14 mouse cellular contexts compared by ENCODE assay signal in genomic region chr3:87401321-87401720, GRCm38 (mm10). TPM values are rescaled to one million over a fixed set of nuclear protein-coding genes. Genes with fewer than 3 reads are reported as not detected.
DNase-seq lines count a peak whose midpoint lies in the region; ATAC-seq and TF ChIP-seq lines count a peak whose summit lies in the region.
"Had no signal": no experiment of that assay in that cellular context is flagged by ENCODE, and none has a peak within 500 bp of the region (broad histone marks: within the 10 kb centered on the region; RNA-seq: fewer than 3 reads in every experiment).

No protein-coding gene starts in this region.

- no peak overlapping the region for H3K27ac ChIP-seq in kidney, embryonic 15.5 days
- H3K27ac ChIP-seq in bone marrow, adult 2 months (ENCODE audit: control insufficient read depth, insufficient read depth, low read depth, low read length, poor library complexity) = peak overlapping the region; percentile 53; the same call in 1 of the 2 replicates
- no peak overlapping the region for H3K27ac ChIP-seq in midbrain, embryonic 13.5 days
- H3K27ac ChIP-seq: heart, embryonic 15.5 days; liver, embryonic 14.5 days had no signal

- no peak for DNase-seq in kidney, postnatal 36 days
- peak; percentile 93 for DNase-seq in splenic B cell, adult 2 months (ENCODE audit: low read depth, low spot score)
- DNase-seq in heart, postnatal 4 days = no peak
- no peak for DNase-seq in right cerebral cortex, postnatal 36 days (ENCODE audit: low spot score in 2 of 2)
- DNase-seq: cerebellum, adult 8-10 months had no signal

- no peaks in the 10 kb centered on the region for H3K4me1 ChIP-seq in kidney, embryonic 15.5 days
- H3K4me1 ChIP-seq in bone marrow, adult 2 months (ENCODE audit: control insufficient read depth, insufficient read depth, low read length) = no peaks in the 10 kb centered on the region; the same call in 1 of the 2 replicates
- H3K4me1 ChIP-seq in midbrain, embryonic 13.5 days (replicated peaks) = no peaks in the 10 kb centered on the region
- H3K4me1 ChIP-seq: heart, embryonic 15.5 days had no signal

- H3K4me2 ChIP-seq in kidney, embryonic 15.5 days = no peak overlapping the region
- no peak overlapping the region for H3K4me2 ChIP-seq in midbrain, embryonic 13.5 days (replicated peaks)
- H3K4me2 ChIP-seq: heart, embryonic 15.5 days had no signal

- TF ChIP-seq POLR2A in bone marrow, adult 2 months (IDR thresholded peaks at IDR 0.05; ENCODE audit: borderline replicate concordance, control insufficient read depth, low read depth, low read length) = no peak

- no peak overlapping the region for H3K9ac ChIP-seq in kidney, embryonic 15.5 days
- H3K9ac ChIP-seq in midbrain, embryonic 13.5 days (replicated peaks) = no peak overlapping the region
- H3K9ac ChIP-seq: heart, embryonic 15.5 days; liver, embryonic 14.5 days had no signal

- ATAC-seq in kidney, embryonic 15.5 days (replicated peaks; ENCODE audit: low FRiP score) = peak; percentile 40; the same call in 1 of the 2 replicates
- peak; percentile 96 for ATAC-seq in megakaryocyte, adult 5-6 weeks (ENCODE audit: poor library complexity, severe bottlenecking)
- ATAC-seq in midbrain, embryonic 13.5 days = no peak

- no peaks in the 10 kb centered on the region for H3K9me3 ChIP-seq in kidney, embryonic 15.5 days (replicated peaks)
- H3K9me3 ChIP-seq in midbrain, embryonic 13.5 days = no peaks in the 10 kb centered on the region
- H3K9me3 ChIP-seq: heart, embryonic 15.5 days had no signal

- H3K27me3 ChIP-seq in kidney, embryonic 15.5 days = no peaks in the 10 kb centered on the region
- H3K27me3 ChIP-seq in splenic B cell, adult 2 months (ENCODE audit: control insufficient read depth, insufficient read depth, low read length, poor library complexity, severe bottlenecking) = no peaks in the 10 kb centered on the region
- no peaks in the 10 kb centered on the region for H3K27me3 ChIP-seq in midbrain, embryonic 13.5 days
- H3K27me3 ChIP-seq: heart, embryonic 15.5 days had no signal

- 46% methylated on average over 5 of the region's 5 CpGs for WGBS in kidney, embryonic 15.5 days
- under 1% methylated on average over 5 of the region's 5 CpGs for WGBS in bone marrow, adult 2 months
- 74% methylated on average over 5 of the region's 5 CpGs for WGBS in midbrain, embryonic 13.5 days

- no peak for TF ChIP-seq CTCF in bone marrow, adult 2 months (IDR thresholded peaks at IDR 0.05; ENCODE audit: control insufficient read depth, insufficient read depth, low read length)

- H3K4me3 ChIP-seq in kidney, embryonic 15.5 days (replicated peaks) = no peak overlapping the region
- H3K4me3 ChIP-seq in bone marrow, adult 2 months (replicated peaks; ENCODE audit: control insufficient read depth, low read depth, low read length) = no peak overlapping the region
- H3K4me3 ChIP-seq in midbrain, embryonic 13.5 days (replicated peaks) = no peak overlapping the region
- H3K4me3 ChIP-seq: heart, embryonic 15.5 days had no signal

- H3K36me3 ChIP-seq in kidney, embryonic 15.5 days = no peaks in the 10 kb centered on the region
- H3K36me3 ChIP-seq in splenic B cell, adult 2 months (ENCODE audit: control insufficient read depth, insufficient read depth, low read length, poor library complexity, severe bottlenecking) = no peaks in the 10 kb centered on the region; the same call in 1 of the 2 replicates
- H3K36me3 ChIP-seq in midbrain, embryonic 13.5 days = no peaks in the 10 kb centered on the region
- H3K36me3 ChIP-seq: heart, embryonic 15.5 days had no signal

RNA-seq across cellular contexts. Expression of gene Fcrl1, which starts 25.1 kb away (rescaled TPM):
- 0.36 and 0.66 TPM in 2 replicates for polyA plus RNA-seq in kidney, embryonic 15.5 days (2015; fragmentation: Nextera tagmentation; extraction: Ambion mirVana)
- 7.1 and 14.9 TPM in 2 replicates for polyA plus RNA-seq in bone marrow, adult 2 months (2011; ENCODE audit: insufficient read depth, insufficient read length, low replicate concordance, missing spikeins)
- 4.0 and 5.8 TPM in 2 replicates for total RNA-seq in megakaryocyte, adult 5-6 weeks (2015)
- 2.9 and 3.6 TPM in 2 replicates for total RNA-seq in megakaryocyte, adult 5-6 weeks (2017)
- not detected for total RNA-seq in heart, postnatal 4 days (2021)
- polyA plus RNA-seq in midbrain, embryonic 13.5 days (2015; fragmentation: Nextera tagmentation; extraction: Ambion mirVana) = 0.09 TPM in 1 of 2 replicates, not detected in the other
- polyA plus RNA-seq: C2C12 had no signal

RNA-seq across cellular contexts. Expression of gene Fcrl5, which starts 34.3 kb away (rescaled TPM):
- not detected in 2 replicates for polyA plus RNA-seq in kidney, embryonic 15.5 days (2015; fragmentation: Nextera tagmentation; extraction: Ambion mirVana)
- polyA plus RNA-seq in bone marrow, adult 2 months (2011; ENCODE audit: insufficient read depth, insufficient read length, low replicate concordance, missing spikeins) = not detected in 2 replicates
- total RNA-seq in megakaryocyte, adult 5-6 weeks (2015) = not detected in 2 replicates
- not detected in 2 replicates for total RNA-seq in megakaryocyte, adult 5-6 weeks (2017)
- not detected for total RNA-seq in heart, postnatal 4 days (2021)
- not detected in 2 replicates for polyA plus RNA-seq in midbrain, embryonic 13.5 days (2015; fragmentation: Nextera tagmentation; extraction: Ambion mirVana)
- total RNA-seq: adrenal gland, postnatal 36 days had no signal
- polyA plus RNA-seq: C2C12; heart, embryonic 15.5 days; liver, embryonic 14.5 days had no signal

RNA-seq across cellular contexts. Expression of gene Cd5l, which starts 43.6 kb away (rescaled TPM):
- polyA plus RNA-seq in kidney, embryonic 15.5 days (2015; fragmentation: Nextera tagmentation; extraction: Ambion mirVana) = 0.68 and 0.80 TPM in 2 replicates
- 18.0 and 19.2 TPM in 2 replicates for polyA plus RNA-seq in bone marrow, adult 2 months (2011; ENCODE audit: insufficient read depth, insufficient read length, low replicate concordance, missing spikeins)
- total RNA-seq in megakaryocyte, adult 5-6 weeks (2015) = 0.62 TPM in 1 of 2 replicates, not detected in the other
- total RNA-seq in megakaryocyte, adult 5-6 weeks (2017) = 0.70 and 1.7 TPM in 2 replicates
- under 1 TPM in 1 of 2 experiments, not detected in 1; 0.14 TPM for total RNA-seq in heart, postnatal 4 days (2021)
- not detected in 2 replicates for polyA plus RNA-seq in midbrain, embryonic 13.5 days (2015; fragmentation: Nextera tagmentation; extraction: Ambion mirVana)
- total RNA-seq: layer of hippocampus, postnatal 10 days had no signal
- polyA plus RNA-seq: C2C12 had no signal

Comparison
In these comparisons a context has a peak if more than half of its experiments do, and no peak if none do; other contexts are left out.
1. RNA of gene Cd5l, which starts 43.6 kb away (polyA plus RNA-seq): 18.0 to 19.2 TPM in bone marrow, adult 2 months; 0.68 to 0.80 TPM in kidney, embryonic 15.5 days and not detected in midbrain, embryonic 13.5 days; every median in the first group is over 10 times any median in the second.